Mouse (Mus musculus) left cerebral cortex, postnatal 25 days (tissue): ENCODE measurements at regions not wholly inside any gene's neighbourhood (a gene's known extent, or its start where the extent isn't known, plus 50 kb on each side); places are given as distances from the start of the nearest gene placed in this dataset.

Experiments used
- DNase-seq, 2 experiments: peaks; one replicate each; pipeline ENCODE4 v3.0.0; 2022; ENCODE audit warnings: low spot score in 2 of 2, mixed read lengths in 1 of 2
- intact Hi-C: fragments of 180-260 bp; cut with DNase I; formaldehyde crosslinking; loops from one replicate; pipeline ENCODE4 v1.15.1; 2025

DNA sequence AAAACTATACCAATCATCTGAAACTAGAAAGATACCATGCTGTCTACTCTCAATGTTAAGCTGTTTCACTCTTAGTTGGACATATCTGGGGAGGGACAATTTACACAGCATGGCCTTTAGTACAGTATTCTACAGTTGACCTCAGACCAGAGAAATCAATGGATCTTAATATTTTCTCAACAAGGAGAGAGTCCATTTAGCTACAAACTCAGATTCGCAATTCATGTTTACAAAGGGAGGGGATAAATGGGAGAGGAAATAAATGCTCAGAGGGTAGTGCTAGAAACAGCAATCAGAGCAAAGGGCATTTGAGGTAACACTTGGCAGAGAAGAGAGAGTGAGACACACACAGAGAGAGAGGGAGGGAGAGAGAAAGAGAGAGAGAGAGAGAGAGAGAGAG is 385.1 kb upstream of the Nr3c2 start:
- intact Hi-C loops = no loop called here
- no peak for DNase-seq

GRCm38 (mm10) chr8:76538806-76539480 is 360.3 kb upstream of the Nr3c2 start:
- intact Hi-C loops = no loop called here
- DNase-seq = peak in 1 of 2 experiments; percentile 80

GRCm38 (mm10) chr8:76539638-76540037 is 359.6 kb upstream of the Nr3c2 start:
- intact Hi-C loops = no loop called here
- DNase-seq = no peak

DNA sequence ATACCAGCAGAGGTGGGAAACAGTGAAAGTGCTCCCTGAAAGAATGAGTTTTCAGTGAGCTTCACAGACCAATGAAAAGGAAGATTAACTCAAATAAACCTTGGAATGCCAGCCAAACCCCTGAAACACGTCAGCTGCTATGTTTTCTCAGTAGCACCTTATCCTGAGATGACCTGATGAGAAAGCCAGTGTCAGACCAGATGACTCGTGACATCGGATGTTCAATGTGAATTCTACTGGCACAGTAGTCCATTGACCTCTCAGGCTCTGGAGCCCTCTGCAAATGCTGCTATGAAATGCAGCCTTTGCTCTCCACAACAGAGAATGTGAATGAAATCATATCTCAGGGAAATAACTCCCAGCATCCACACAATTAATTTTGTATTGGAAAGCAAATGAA is 358.6 kb upstream of the Nr3c2 start:
- intact Hi-C loops = no loop called here

GRCm38 (mm10) chr8:76551681-76552080 is 347.6 kb upstream of the Nr3c2 start:
- intact Hi-C loops = no loop called here
- DNase-seq = no peak

More for the DNA sequence above, 358.6 kb upstream of the Nr3c2 start:
- DNase-seq = no peak

DNA sequence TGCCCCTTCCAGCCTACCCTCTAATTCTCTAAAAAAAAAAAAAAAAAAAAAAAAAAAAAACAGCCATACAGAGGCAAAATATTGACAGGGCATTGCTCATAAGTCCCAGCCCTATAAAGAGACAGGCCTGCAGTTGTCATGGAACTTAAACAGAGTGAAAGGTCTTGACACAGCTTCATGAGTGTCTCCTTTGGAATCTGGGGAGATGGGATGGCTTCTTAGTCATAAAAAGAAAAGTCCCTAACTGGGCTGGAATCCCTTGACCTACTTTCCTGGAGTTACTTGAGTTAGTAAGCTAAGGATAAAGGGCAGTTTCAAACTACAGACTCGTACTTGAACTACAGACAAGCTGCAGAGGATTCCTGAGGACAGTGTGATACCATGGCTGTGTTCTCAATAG is 297.7 kb upstream of the Nr3c2 start:
- intact Hi-C loops = no loop called here
- no peak for DNase-seq

GRCm38 (mm10) chr8:76618721-76619120 is 280.5 kb upstream of the Nr3c2 start:
- intact Hi-C loops = no loop called here
- DNase-seq = no peak

DNA sequence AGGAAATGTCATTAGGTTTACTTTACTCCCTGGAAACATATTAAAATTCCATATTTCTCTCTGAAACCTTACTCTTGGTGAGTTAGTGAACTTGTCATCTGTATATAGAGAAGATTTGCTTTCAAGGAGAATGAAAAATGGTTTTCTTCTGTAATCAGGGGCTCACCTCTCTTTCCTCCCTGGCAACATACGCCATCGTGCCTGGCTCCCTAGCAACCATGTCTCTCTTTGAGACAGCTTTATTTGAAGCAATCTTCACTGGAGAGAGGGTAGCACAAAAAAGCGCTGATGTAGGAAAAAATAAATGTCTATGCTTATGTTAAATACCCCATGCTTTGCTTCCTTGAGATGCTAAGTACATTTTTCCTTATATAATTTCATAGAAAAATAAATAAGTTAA is 278.4 kb upstream of the Nr3c2 start:
- DNase-seq = no peak
- intact Hi-C loops = no loop called here

GRCm38 (mm10) chr8:76633086-76633485 is 266.2 kb upstream of the Nr3c2 start:
- intact Hi-C loops = no loop called here
- no peak for DNase-seq
